Mouse (Mus musculus): ENCODE measurements around the gene Rbm47.

GRCm38 (mm10) chr5:65994643-65995042, 178.3 kb downstream of the Rbm47 start:
- no peak for TF ChIP-seq CTCF (IDR thresholded peaks at IDR 0.05; ENCODE audit: insufficient read depth, low read length)
- TF ChIP-seq POLR2A (IDR thresholded peaks at IDR 0.05; ENCODE audit: borderline replicate concordance, extremely low read depth, low read depth, low read length): no peak
